ENCODE assay signal across 9 mouse cellular contexts in genomic region chr5:33228428-33228827, GRCm38 (mm10). TPM values are rescaled to one million over a fixed set of nuclear protein-coding genes. Genes with fewer than 3 reads are reported as not detected.
A peak's percentile ranks its signal among the peaks of the same experiment; 100 is the strongest.
DNase-seq lines count a peak whose midpoint lies in the region; ATAC-seq lines count a peak whose summit lies in the region.
"Had no signal": no experiment of that assay in that cellular context is flagged by ENCODE, and none has a peak within 500 bp of the region (broad histone marks: within the 10 kb centered on the region; RNA-seq: fewer than 3 reads in every experiment).

No protein-coding gene starts in this region.

- peak; percentile 89 for ATAC-seq in frontal cortex, adult (ENCODE audit: low TSS enrichment)
- ATAC-seq in limb, embryonic 15.5 days (ENCODE audit: insufficient number of reproducible peaks, low FRiP score, low TSS enrichment, low read depth), result peak; percentile 88
- ATAC-seq in liver, embryonic 11.5 days (replicated peaks; ENCODE audit: low FRiP score), result no peak

- H3K9me3 ChIP-seq in limb, embryonic 15.5 days, result no peaks in the 10 kb centered on the region
- no peaks in the 10 kb centered on the region for H3K9me3 ChIP-seq in liver, embryonic 11.5 days (ENCODE audit: control insufficient read depth, low read length)
- H3K9me3 ChIP-seq: neural tube, embryonic 13.5 days had no signal

- intact Hi-C loops in heart, postnatal 14 days (cut with DNase I), result no loop called here

- no peak overlapping the region for H3K4me3 ChIP-seq in limb, embryonic 15.5 days
- no peak overlapping the region for H3K4me3 ChIP-seq in liver, embryonic 11.5 days (ENCODE audit: low read depth, low read length)
- H3K4me3 ChIP-seq: neural tube, embryonic 13.5 days had no signal

- peak; percentile 23 for DNase-seq in ovary, postnatal 36 days (ENCODE audit: low spot score)
- no peak for DNase-seq in ovary, postnatal 10 days (ENCODE audit: low spot score)
- DNase-seq in heart, postnatal 14 days, result peak; percentile 56 to 66
- no peak for DNase-seq in thymus, postnatal 4 days
- no peak for DNase-seq in spleen, adult 18-20 months
- no peak for DNase-seq in liver, embryonic 11.5 days (ENCODE audit: low spot score)

- H3K4me1 ChIP-seq in limb, embryonic 15.5 days, result peaks cover 40% of the 10 kb centered on the region
- no peaks in the 10 kb centered on the region for H3K4me1 ChIP-seq in liver, embryonic 11.5 days (replicated peaks; ENCODE audit: control insufficient read depth, insufficient read depth, low read length)

- no peak overlapping the region for H3K9ac ChIP-seq in limb, embryonic 15.5 days
- no peak overlapping the region for H3K9ac ChIP-seq in liver, embryonic 11.5 days (ENCODE audit: low read depth, low read length)
- H3K9ac ChIP-seq: neural tube, embryonic 13.5 days had no signal

- H3K27ac ChIP-seq in limb, embryonic 15.5 days, result peak overlapping the region; percentile 81
- no peak overlapping the region for H3K27ac ChIP-seq in liver, embryonic 11.5 days (ENCODE audit: low read depth, low read length)
- H3K27ac ChIP-seq: neural tube, embryonic 13.5 days had no signal

- WGBS in limb, embryonic 15.5 days, result 46% methylated on average over 5 of the region's 5 CpGs
- WGBS in liver, embryonic 11.5 days, result 73% methylated on average over 5 of the region's 5 CpGs

- no peak overlapping the region for H3K4me2 ChIP-seq in limb, embryonic 15.5 days
- no peak overlapping the region for H3K4me2 ChIP-seq in liver, embryonic 11.5 days
- H3K4me2 ChIP-seq: neural tube, embryonic 13.5 days had no signal

- H3K27me3 ChIP-seq in limb, embryonic 15.5 days, result no peaks in the 10 kb centered on the region
- H3K27me3 ChIP-seq in liver, embryonic 11.5 days (replicated peaks; ENCODE audit: control insufficient read depth, insufficient read depth, low read length), result 0 out of 2 replicates have a peak, but pooled peaks cover 2% of the 10 kb centered on the region
- H3K27me3 ChIP-seq: neural tube, embryonic 13.5 days had no signal

- no peaks in the 10 kb centered on the region for H3K36me3 ChIP-seq in limb, embryonic 15.5 days
- H3K36me3 ChIP-seq in liver, embryonic 11.5 days (ENCODE audit: control insufficient read depth, insufficient read depth, low read length), result no peaks in the 10 kb centered on the region
- H3K36me3 ChIP-seq: neural tube, embryonic 13.5 days had no signal

RNA-seq across cellular contexts. Expression of gene Spon2, which starts 10.2 kb away (rescaled TPM):
- 10 to 100 TPM in 1 of 2 experiments, 1 to 10 TPM in 1; 6.4 to 10.7 TPM for total RNA-seq in heart, postnatal 14 days (2021)
- polyA plus RNA-seq in limb, embryonic 15.5 days (2015; fragmentation: Nextera tagmentation; extraction: Ambion mirVana), result 37.3 and 43.8 TPM in 2 replicates
- 7.5 and 8.5 TPM in 2 replicates for polyA plus RNA-seq in liver, embryonic 11.5 days (2014; fragmentation: Nextera tagmentation; extraction: Ambion mirVana)

RNA-seq across cellular contexts. Expression of gene Ctbp1, which starts 46.4 kb away (rescaled TPM):
- 100 to 1,000 TPM; 202 to 211 TPM for total RNA-seq in heart, postnatal 14 days (2021)
- polyA plus RNA-seq in limb, embryonic 15.5 days (2015; fragmentation: Nextera tagmentation; extraction: Ambion mirVana), result 295 and 316 TPM in 2 replicates
- polyA plus RNA-seq in liver, embryonic 11.5 days (2014; fragmentation: Nextera tagmentation; extraction: Ambion mirVana), result 322 and 344 TPM in 2 replicates

Comparison
In these comparisons a context has a peak if more than half of its experiments do, and no peak if none do; other contexts are left out.
1. DNase-seq: peak in ovary, postnatal 36 days (single experiment) and heart, postnatal 14 days (2 of 2); none in ovary, postnatal 10 days (single experiment), thymus, postnatal 4 days (single experiment), spleen, adult 18-20 months (0 of 2) and liver, embryonic 11.5 days (single experiment).